Mouse (Mus musculus) brain, adult 2 months (tissue): ENCODE results near the gene D630036H23Rik.
A peak's percentile ranks its signal among the peaks of the same experiment; 100 is the strongest.
"Not testable (repeated sequence)": the region's sequence is repeated elsewhere in the genome, so short reads cannot be mapped to it uniquely, and the experiment has no call there.

Experiments
- DNase-seq: peaks from one replicate; pipeline ENCODE4 v3.0.0; 2011; ENCODE audit warnings: low read depth, low spot score

The D630036H23Rik gene

GRCm38 (mm10) chr12:36381441-36382340 lies at the start of gene D630036H23Rik, which contains the start of gene Ispd:
Gene D630036H23Rik (minus strand): TSS chr12:36382181.
Gene Ispd (plus strand): TSS chr12:36381450.
- peak; percentile 95 for DNase-seq

GRCm38 (mm10) chr12:36426163-36427045 lies 44.4 kb upstream of the D630036H23Rik start:
- no peak for DNase-seq

GRCm38 (mm10) chr12:36425258-36425657 lies 43.3 kb upstream of the D630036H23Rik start:
- DNase-seq = no peak

GRCm38 (mm10) chr12:36423677-36424076 lies 41.7 kb upstream of the D630036H23Rik start:
- peak; percentile 6 for DNase-seq

GRCm38 (mm10) chr12:36395115-36395514 lies 13.1 kb upstream of the D630036H23Rik start:
- DNase-seq = peak; percentile 46

GRCm38 (mm10) chr12:36386991-36387390 lies 5.0 kb upstream of the D630036H23Rik start:
- DNase-seq = no peak

GRCm38 (mm10) chr12:36385386-36385785 lies 3.4 kb upstream of the D630036H23Rik start:
- peak; percentile 7 for DNase-seq

- DNase-seq = peak; percentile 51
Measured at GRCm38 (mm10) chr12:36380806-36381205, 1.2 kb downstream of the D630036H23Rik start.

GRCm38 (mm10) chr12:36380254-36380653 lies 1.7 kb downstream of the D630036H23Rik start:
- DNase-seq = no peak

GRCm38 (mm10) chr12:36376391-36376790 lies 5.6 kb downstream of the D630036H23Rik start:
- DNase-seq = not testable (repeated sequence)

- peak; percentile 20 for DNase-seq
Measured at GRCm38 (mm10) chr12:36373237-36373998, 8.6 kb downstream of the D630036H23Rik start.

GRCm38 (mm10) chr12:36364013-36364412 lies 18.0 kb downstream of the D630036H23Rik start:
- no peak for DNase-seq

- no peak for DNase-seq
Measured at GRCm38 (mm10) chr12:36360693-36361092, 21.3 kb downstream of the D630036H23Rik start.

- DNase-seq = no peak
Measured at GRCm38 (mm10) chr12:36360064-36360463, 21.9 kb downstream of the D630036H23Rik start.

- DNase-seq = peak; percentile 65
Measured at GRCm38 (mm10) chr12:36344131-36344530, 37.9 kb downstream of the D630036H23Rik start.

- peak; percentile 60 for DNase-seq
Measured at GRCm38 (mm10) chr12:36333837-36334281, 48.1 kb downstream of the D630036H23Rik start.

- DNase-seq = no peak
Measured at GRCm38 (mm10) chr12:36332676-36333075, 49.3 kb downstream of the D630036H23Rik start.
